Mouse (Mus musculus): Measurements from ENCODE around the gene Cldn7. TPM values are rescaled to one million over a fixed set of nuclear protein-coding genes. Genes with fewer than 3 reads are reported as not detected.
A peak's percentile ranks its signal among the peaks of the same experiment; 100 is the strongest.

Cldn7 gene
- total and polyA plus RNA-seq, 2 experiments from 2014 or later, result 0.57 TPM; not detected in 1

DNA sequence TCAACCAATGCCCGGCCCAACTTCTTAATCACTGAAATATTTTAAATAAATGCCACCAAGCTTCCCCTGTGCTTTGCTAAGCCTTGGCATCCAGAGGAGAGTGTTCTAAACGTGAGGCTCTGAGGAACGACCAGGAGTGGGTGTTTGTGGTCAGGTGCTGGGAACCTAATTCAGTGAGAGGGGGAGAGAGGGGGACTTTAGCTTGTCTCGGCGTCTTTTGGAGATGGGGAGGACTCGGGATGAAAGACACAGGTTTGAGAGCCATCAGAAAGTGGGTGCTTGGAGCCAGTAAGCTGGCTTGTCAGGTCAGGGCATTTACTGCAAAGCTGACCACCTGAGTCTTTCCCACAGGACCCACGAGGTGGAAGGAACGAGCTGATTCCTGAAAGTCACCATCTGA, 32.8 kb upstream of the Cldn7 start:
- no peaks in the 10 kb centered on the region for H3K27me3 ChIP-seq (ENCODE audit: insufficient read depth, low read length)
- H3K27ac ChIP-seq (ENCODE audit: low read depth, low read length), result no peak overlapping the region
- DNase-seq (ENCODE audit: low spot score) (no peak), ATAC-seq (ENCODE audit: low FRiP score) (no peak)
- no peak for TF ChIP-seq CTCF (IDR thresholded peaks at IDR 0.05)
- H3K4me1 ChIP-seq (ENCODE audit: insufficient read depth, low read length), result no peaks in the 10 kb centered on the region
- 70% methylated on average over 8 of the region's 8 CpGs for WGBS
- H3K4me3 ChIP-seq (ENCODE audit: low read depth, low read length), result no peak overlapping the region
- H3K9ac ChIP-seq (replicated peaks; ENCODE audit: low read length, poor library complexity, severe bottlenecking), result no peak overlapping the region
- no peaks in the 10 kb centered on the region for H3K9me3 ChIP-seq (ENCODE audit: low read length)
- H3K36me3 ChIP-seq (ENCODE audit: insufficient read depth, low read length), result no peaks in the 10 kb centered on the region
- H3K4me2 ChIP-seq (ENCODE audit: low read depth, low read length, poor library complexity, severe bottlenecking), result no peak overlapping the region

DNA sequence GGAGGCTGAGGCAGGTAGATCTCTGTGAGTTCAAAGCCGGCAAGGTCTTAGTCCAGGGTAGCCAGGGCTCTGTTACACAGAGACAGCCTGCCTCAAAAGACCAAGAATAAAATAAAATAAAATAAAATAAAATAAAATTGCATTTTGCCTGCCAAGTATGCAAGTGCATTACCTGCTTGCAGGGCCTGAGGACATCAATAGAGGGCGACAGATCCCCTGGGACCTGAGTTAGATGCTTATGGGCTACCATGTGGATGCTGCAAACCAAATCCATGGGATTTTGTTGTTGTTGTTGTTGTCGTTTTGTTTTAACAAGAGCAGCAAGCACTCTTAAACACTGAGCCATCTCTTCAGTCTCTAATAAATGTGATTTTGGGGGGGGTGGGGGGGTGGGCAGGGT, 32.3 kb upstream of the Cldn7 start:
- Histone ChIP-seq H3K27ac (ENCODE audit: low read depth, low read length) (no peak overlapping the region), H3K4me3 (ENCODE audit: low read depth, low read length) (no peak overlapping the region), H3K9me3 (ENCODE audit: low read length) (no peaks in the 10 kb centered on the region), H3K9ac (replicated peaks; ENCODE audit: low read length, poor library complexity, severe bottlenecking) (no peak overlapping the region), H3K27me3 (ENCODE audit: insufficient read depth, low read length) (no peaks in the 10 kb centered on the region; the same call in 1 of the 2 replicates), H3K4me2 (ENCODE audit: low read depth, low read length, poor library complexity, severe bottlenecking) (no peak overlapping the region), H3K36me3 (ENCODE audit: insufficient read depth, low read length) (no peaks in the 10 kb centered on the region), H3K4me1 (ENCODE audit: insufficient read depth, low read length) (no peaks in the 10 kb centered on the region)
- no peak for DNase-seq (ENCODE audit: low spot score)
- no peak for ATAC-seq (ENCODE audit: low FRiP score)
- TF ChIP-seq CTCF (IDR thresholded peaks at IDR 0.05), result peak; percentile 18; the same call in 1 of the 2 replicates
- 32% methylated on average over 3 of the region's 3 CpGs for WGBS

DNA sequence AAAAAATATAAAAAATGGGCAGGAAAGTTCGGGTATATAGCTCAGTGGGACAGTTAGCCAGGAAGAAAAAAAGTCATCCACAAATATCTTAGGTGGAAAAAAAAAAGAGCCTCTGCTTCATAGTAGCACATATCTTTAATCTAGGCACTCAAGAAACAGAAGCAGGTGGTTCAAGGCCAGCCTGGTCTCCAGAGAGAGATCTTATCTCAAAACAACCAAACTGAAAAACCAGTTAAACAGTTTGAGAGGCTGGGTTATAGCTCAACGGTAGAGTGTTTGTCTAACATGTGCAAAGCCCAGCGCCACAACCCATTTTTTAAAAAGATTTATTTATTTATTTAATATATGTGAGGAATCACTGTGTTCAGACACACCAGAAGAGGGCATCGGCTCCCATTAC, 31.5 kb upstream of the Cldn7 start:
- Histone ChIP-seq H3K4me3 (ENCODE audit: low read depth, low read length) (no peak overlapping the region), H3K9ac (replicated peaks; ENCODE audit: low read length, poor library complexity, severe bottlenecking) (no peak overlapping the region), H3K27me3 (ENCODE audit: insufficient read depth, low read length) (no peaks in the 10 kb centered on the region; the same call in 1 of the 2 replicates), H3K36me3 (ENCODE audit: insufficient read depth, low read length) (no peaks in the 10 kb centered on the region), H3K27ac (ENCODE audit: low read depth, low read length) (no peak overlapping the region), H3K4me1 (ENCODE audit: insufficient read depth, low read length) (no peaks in the 10 kb centered on the region), H3K4me2 (ENCODE audit: low read depth, low read length, poor library complexity, severe bottlenecking) (no peak overlapping the region), H3K9me3 (ENCODE audit: low read length) (no peaks in the 10 kb centered on the region)
- no peak for DNase-seq (ENCODE audit: low spot score)
- ATAC-seq (ENCODE audit: low FRiP score), result no peak
- 75% methylated on average over 4 of the region's 4 CpGs for WGBS
- TF ChIP-seq CTCF (IDR thresholded peaks at IDR 0.05), result no peak

DNA sequence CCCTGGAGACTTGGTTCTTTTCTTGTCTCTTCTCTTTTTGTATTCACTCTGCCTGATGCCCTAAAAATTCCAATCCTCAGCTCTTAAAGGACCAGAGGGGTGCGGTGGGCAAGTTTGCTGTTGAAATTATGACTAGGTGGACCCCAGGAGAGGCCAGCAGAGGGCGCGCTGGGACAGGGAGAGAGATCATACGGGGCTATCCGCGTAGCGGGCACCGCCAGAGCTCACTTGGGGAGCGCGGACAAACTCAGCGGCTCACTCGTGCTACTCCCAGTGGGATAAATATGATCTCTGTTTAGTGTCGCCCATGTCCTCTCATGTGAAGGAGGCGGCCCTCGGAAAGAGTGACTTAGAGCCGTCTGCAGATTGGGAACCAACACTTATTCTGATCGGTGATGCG, 30.4 kb upstream of the Cldn7 start:
- under 1% methylated on average over 18 of the region's 18 CpGs for WGBS
- H3K4me2 ChIP-seq (ENCODE audit: low read depth, low read length, poor library complexity, severe bottlenecking), result peak overlapping the region; percentile 28
- H3K9ac ChIP-seq (replicated peaks; ENCODE audit: low read length, poor library complexity, severe bottlenecking), result no peak overlapping the region
- no peaks in the 10 kb centered on the region for H3K4me1 ChIP-seq (ENCODE audit: insufficient read depth, low read length)
- ATAC-seq (ENCODE audit: low FRiP score), result 0 out of 2 replicates have a peak, but pooled peaks have one; percentile 44
- H3K4me3 ChIP-seq (ENCODE audit: low read depth, low read length), result no peak overlapping the region
- no peak overlapping the region for H3K27ac ChIP-seq (ENCODE audit: low read depth, low read length)
- H3K36me3 ChIP-seq (ENCODE audit: insufficient read depth, low read length), result no peaks in the 10 kb centered on the region
- peaks cover 3% of the 10 kb centered on the region; the same call in 1 of the 2 replicates for H3K27me3 ChIP-seq (ENCODE audit: insufficient read depth, low read length)
- DNase-seq (ENCODE audit: low spot score), result peak; percentile 86
- no peaks in the 10 kb centered on the region for H3K9me3 ChIP-seq (ENCODE audit: low read length)
- TF ChIP-seq CTCF (IDR thresholded peaks at IDR 0.05), result peak; percentile 91

DNA sequence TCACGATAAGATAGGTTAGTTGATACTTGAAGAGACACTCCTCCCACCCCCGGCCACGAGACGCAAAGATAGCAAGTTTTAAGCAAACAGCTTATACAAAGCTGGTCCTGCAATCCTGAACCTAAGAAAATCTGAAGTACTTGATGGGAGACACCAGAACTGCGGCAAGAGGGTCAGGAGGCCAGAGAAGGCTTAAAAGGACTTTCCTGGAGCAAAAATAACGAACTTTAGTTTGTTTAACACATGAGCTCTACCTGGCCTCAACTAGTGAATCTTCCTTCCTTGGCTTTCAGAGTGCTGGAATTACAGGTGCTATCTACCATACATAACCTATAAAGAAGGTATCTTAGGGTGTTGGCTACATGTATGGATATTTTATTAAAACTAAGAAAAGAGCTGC, 29.9 kb upstream of the Cldn7 start:
- H3K36me3 ChIP-seq (ENCODE audit: insufficient read depth, low read length), result no peaks in the 10 kb centered on the region
- H3K27me3 ChIP-seq (ENCODE audit: insufficient read depth, low read length), result peaks cover 3% of the 10 kb centered on the region; the same call in 1 of the 2 replicates
- no peak overlapping the region for H3K27ac ChIP-seq (ENCODE audit: low read depth, low read length)
- H3K4me2 ChIP-seq (ENCODE audit: low read depth, low read length, poor library complexity, severe bottlenecking), result peak overlapping the region; percentile 28; the same call in 1 of the 2 replicates
- H3K4me3 ChIP-seq (ENCODE audit: low read depth, low read length), result no peak overlapping the region
- no peak overlapping the region for H3K9ac ChIP-seq (replicated peaks; ENCODE audit: low read length, poor library complexity, severe bottlenecking)
- H3K9me3 ChIP-seq (ENCODE audit: low read length), result no peaks in the 10 kb centered on the region
- 22% methylated on average over 6 of the region's 6 CpGs for WGBS
- no peaks in the 10 kb centered on the region for H3K4me1 ChIP-seq (ENCODE audit: insufficient read depth, low read length)
- DNase-seq (ENCODE audit: low spot score) (no peak), ATAC-seq (ENCODE audit: low FRiP score) (no peak)
- TF ChIP-seq CTCF (IDR thresholded peaks at IDR 0.05), result no peak

DNA sequence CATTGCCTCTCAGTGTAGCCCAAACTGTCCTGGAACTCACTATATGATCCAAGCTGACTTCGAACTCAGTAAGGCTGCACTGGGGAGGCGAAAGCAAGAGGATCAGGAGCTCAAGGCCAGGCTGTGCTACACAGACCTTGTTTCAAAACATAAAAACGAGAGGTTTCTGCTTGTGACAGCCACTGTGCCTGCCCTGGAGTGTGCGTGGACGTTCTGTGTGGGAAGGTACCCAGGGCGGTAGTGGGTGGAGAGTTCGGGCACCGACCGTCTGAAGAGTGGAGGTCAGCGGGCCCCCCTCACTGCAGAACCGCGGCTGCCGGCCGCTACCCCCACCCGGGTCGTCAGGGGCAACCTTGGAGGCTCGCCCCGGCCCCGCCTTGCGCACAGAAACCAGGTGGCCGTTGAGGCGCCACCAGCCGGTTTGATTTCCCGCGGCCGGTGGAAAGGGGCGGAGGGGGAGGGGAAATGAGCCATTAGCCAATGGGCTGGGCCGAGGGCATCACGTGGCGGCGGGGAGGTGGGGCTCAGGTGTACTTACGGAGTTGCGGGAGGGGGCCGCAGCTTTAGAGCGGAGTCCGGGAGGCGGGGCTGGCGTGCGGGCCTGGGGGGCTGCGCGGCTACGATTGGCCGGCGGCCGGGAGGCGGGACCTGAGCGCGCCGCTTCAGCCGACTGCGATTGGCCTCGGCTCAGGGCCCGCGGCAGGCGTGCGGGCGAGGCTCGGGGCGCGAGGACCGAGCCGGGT, 29.3 kb upstream of the Cldn7 start, which contains the start of gene Ybx2:
Gene Ybx2, plus strand, starts transcription at position 660 of the 743 bp plus-strand sequence.
- Histone ChIP-seq H3K9ac (replicated peaks; ENCODE audit: low read length, poor library complexity, severe bottlenecking) (peak within 1 kb of the TSS; percentile 67), H3K9me3 (ENCODE audit: low read length) (no peaks in the 10 kb centered on the region), H3K4me2 (ENCODE audit: low read depth, low read length, poor library complexity, severe bottlenecking) (peak within 1 kb of the TSS; percentile 99), H3K27ac (ENCODE audit: low read depth, low read length) (no peak within 1 kb of the TSS), H3K36me3 (ENCODE audit: insufficient read depth, low read length) (no peaks in the 10 kb centered on the region), H3K4me3 (ENCODE audit: low read depth, low read length) (peak within 1 kb of the TSS; percentile 54), H3K27me3 (ENCODE audit: insufficient read depth, low read length) (peaks cover 3% of the 10 kb centered on the region; the same call in 1 of the 2 replicates), H3K4me1 (ENCODE audit: insufficient read depth, low read length) (no peaks in the 10 kb centered on the region)
- 2% methylated on average over 38 of the region's 62 CpGs for WGBS
- peak; percentile 93 for ATAC-seq (ENCODE audit: low FRiP score)
- peak; percentile 34; the same call in 1 of the 2 replicates for TF ChIP-seq CTCF (IDR thresholded peaks at IDR 0.05)
- peak; percentile 94 for DNase-seq (ENCODE audit: low spot score)

All from midbrain, postnatal 0 days (tissue).